Mouse (Mus musculus) embryonic fibroblast, embryonic 13.5 days (primary cell): Measurements from ENCODE around the gene Tmprss7.

Source experiments
- CTCF ChIP-seq: IDR thresholded peaks from 2 replicates; pipeline ENCODE4 v1.5.1; 2011; ENCODE audit warnings: mild to moderate bottlenecking, control low read depth, low read length, moderate library complexity, borderline replicate concordance; ENCODE audit not compliant: insufficient read depth
- POLR2A ChIP-seq: IDR thresholded peaks from 2 replicates; pipeline ENCODE4 v1.6.1; 2011; ENCODE audit warnings: low read depth, mild to moderate bottlenecking, control low read depth, low read length, moderate library complexity

- TF ChIP-seq POLR2A (no peak), CTCF (no peak)
These were observed 23.5 kb downstream of the Tmprss7 start for GRCm38 (mm10) chr16:45670005-45670404.
